Mouse (Mus musculus): ENCODE results near the gene Tnk2. TPM values are rescaled to one million over a fixed set of nuclear protein-coding genes. Genes with fewer than 3 reads are reported as not detected.
"Not testable (repeated sequence)": the region's sequence is repeated elsewhere in the genome, so short reads cannot be mapped to it uniquely, and the experiment has no call there.

Gene Tnk2
- total and polyA plus RNA-seq, 2 experiments = 1.9 to 35.7 TPM

DNA sequence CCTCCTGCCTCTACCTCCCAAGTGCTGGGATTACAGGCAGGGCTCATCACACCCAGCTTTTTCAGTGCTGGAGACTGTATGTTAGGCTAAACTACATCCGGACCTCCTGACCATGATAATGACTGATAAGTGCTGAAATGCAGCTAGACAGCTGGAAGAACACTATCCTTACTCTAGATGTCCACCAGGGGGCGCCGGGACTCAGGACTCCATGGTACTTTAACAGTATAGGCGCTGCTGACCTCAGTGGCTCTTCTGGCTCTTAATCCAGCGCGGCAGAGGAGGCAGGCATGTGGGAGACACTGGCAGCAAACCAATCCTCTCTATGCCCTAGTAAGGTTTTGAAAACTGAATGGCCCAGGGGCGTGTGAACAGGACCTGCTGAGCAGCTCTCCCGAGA lies 5.2 kb upstream of the Tnk2 start:
- H3K27me3 ChIP-seq (ENCODE audit: control insufficient read depth, insufficient read depth, low read length) = no peaks in the 10 kb centered on the region
- H3K27ac ChIP-seq (replicated peaks; ENCODE audit: insufficient read depth, low read depth, low read length) = no peak overlapping the region
- no peaks in the 10 kb centered on the region; the same call in 1 of the 2 replicates for H3K4me1 ChIP-seq (ENCODE audit: control insufficient read depth, insufficient read depth, low read length)
- no peak overlapping the region for H3K9ac ChIP-seq (ENCODE audit: low read depth, low read length)
- H3K36me3 ChIP-seq (ENCODE audit: control insufficient read depth, insufficient read depth, low read length) = no peaks in the 10 kb centered on the region
- peak; percentile 56 for DNase-seq (ENCODE audit: extremely low read depth, low read depth, low spot score)
- no peaks in the 10 kb centered on the region for H3K79me2 ChIP-seq (ENCODE audit: control insufficient read depth, insufficient read depth, low read length)
- TF ChIP-seq CTCF (IDR thresholded peaks at IDR 0.05; ENCODE audit: low read depth, low read length) (peak; percentile 74), POLR2A (IDR thresholded peaks at IDR 0.05; ENCODE audit: extremely low read depth, insufficient read depth, low read length) (no peak)
- no peak overlapping the region for H3K4me3 ChIP-seq (ENCODE audit: insufficient read depth, low read depth, low read length)
- 16% methylated on average over 8 of the region's 8 CpGs for WGBS

DNA sequence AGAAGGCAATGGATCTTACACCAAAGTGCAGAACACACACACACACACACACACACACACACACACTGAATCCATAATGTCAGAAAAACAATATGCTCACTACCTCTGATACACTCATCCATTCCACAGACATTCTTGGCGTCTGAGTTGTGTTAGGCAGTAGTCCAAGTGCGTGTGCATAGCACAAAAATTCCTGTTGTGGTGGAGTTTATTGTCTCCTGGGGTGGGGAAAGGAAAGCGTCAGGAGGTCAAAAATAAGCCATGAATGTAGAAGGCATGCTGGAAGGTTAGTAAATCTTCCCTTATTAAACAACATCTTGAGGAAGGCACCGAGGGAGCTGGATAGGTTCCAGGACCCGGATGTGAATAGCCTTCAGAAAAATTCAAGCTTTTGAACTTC lies 3.6 kb upstream of the Tnk2 start:
- Histone ChIP-seq H3K27ac (replicated peaks; ENCODE audit: insufficient read depth, low read depth, low read length) (no peak overlapping the region), H3K79me2 (ENCODE audit: control insufficient read depth, insufficient read depth, low read length) (no peaks in the 10 kb centered on the region), H3K36me3 (ENCODE audit: control insufficient read depth, insufficient read depth, low read length) (no peaks in the 10 kb centered on the region), H3K9ac (ENCODE audit: low read depth, low read length) (no peak overlapping the region), H3K4me1 (ENCODE audit: control insufficient read depth, insufficient read depth, low read length) (peaks cover 6% of the 10 kb centered on the region), H3K27me3 (ENCODE audit: control insufficient read depth, insufficient read depth, low read length) (no peaks in the 10 kb centered on the region), H3K4me3 (ENCODE audit: insufficient read depth, low read depth, low read length) (no peak overlapping the region)
- TF ChIP-seq POLR2A (IDR thresholded peaks at IDR 0.05; ENCODE audit: extremely low read depth, insufficient read depth, low read length) (no peak), CTCF (IDR thresholded peaks at IDR 0.05; ENCODE audit: low read depth, low read length) (no peak)
- 77% methylated on average over 5 of the region's 5 CpGs for WGBS
- DNase-seq (ENCODE audit: extremely low read depth, low read depth, low spot score) = no peak

DNA sequence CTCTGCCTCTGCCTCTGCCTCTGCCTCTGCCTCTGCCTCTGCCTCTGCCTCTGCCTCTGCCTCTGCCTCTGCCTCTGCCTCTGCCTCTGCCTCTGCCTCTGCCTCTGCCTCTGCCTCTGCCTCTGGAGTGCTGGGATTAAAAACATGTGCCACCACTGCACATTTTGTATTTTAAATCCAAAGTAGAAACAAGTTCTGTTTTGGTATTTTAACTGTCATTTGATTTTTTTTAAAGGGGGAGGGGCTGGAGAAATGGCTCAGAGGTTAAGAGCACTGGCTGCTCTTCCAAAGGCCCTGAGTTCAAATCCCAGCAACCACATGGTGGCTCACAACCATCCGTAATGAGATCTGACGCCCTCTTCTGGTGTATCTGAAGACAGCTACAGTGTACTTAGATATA lies 3.0 kb upstream of the Tnk2 start:
- H3K9ac ChIP-seq (ENCODE audit: low read depth, low read length); H3K27ac ChIP-seq (replicated peaks; ENCODE audit: insufficient read depth, low read depth, low read length); DNase-seq (ENCODE audit: extremely low read depth, low read depth, low spot score); H3K79me2 ChIP-seq (ENCODE audit: control insufficient read depth, insufficient read depth, low read length); H3K4me1 ChIP-seq (ENCODE audit: control insufficient read depth, insufficient read depth, low read length); H3K27me3 ChIP-seq (ENCODE audit: control insufficient read depth, insufficient read depth, low read length); H3K4me3 ChIP-seq (ENCODE audit: insufficient read depth, low read depth, low read length); H3K36me3 ChIP-seq (ENCODE audit: control insufficient read depth, insufficient read depth, low read length): not testable (repeated sequence)
- WGBS = 76% methylated on average over 2 of the region's 2 CpGs

DNA sequence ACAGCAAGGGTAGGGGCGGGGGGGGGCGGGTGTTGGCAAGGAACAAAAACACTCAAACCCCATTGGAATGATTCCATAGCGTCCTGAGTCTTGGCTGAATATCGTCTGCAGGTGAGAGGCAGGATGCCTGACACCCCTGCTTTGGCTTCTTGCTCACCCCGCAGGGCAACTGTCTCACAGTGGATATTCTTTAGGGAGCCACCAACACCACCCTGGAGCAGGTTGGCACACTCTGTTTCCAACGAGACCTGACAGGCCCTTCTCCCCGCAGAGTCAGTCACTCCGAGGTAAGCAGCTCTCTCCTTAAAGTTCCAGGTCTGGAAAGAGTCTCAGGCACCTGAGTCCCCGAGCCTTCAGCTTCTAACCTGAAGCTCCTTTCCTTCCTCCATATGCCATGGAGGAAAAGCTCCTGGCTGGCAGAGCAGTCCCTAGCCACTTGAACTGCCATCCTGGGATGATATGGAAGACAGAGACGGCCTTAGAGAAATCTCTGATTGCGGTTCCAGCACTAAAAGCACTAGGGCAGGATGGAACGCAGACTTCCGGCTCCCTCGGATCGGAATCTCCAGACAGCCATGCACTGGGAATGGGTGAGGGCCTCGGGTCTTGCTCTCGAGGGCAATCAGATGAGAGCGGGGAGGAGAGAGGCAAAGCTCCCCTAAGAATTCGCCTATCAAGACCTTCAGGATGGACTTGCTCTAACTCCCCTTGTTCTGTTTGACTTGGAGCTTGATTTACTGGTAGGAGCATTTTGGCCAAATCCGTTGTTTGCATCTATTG lies 2.0 kb upstream of the Tnk2 start:
- H3K27ac ChIP-seq (replicated peaks; ENCODE audit: insufficient read depth, low read depth, low read length) = no peak overlapping the region
- H3K27me3 ChIP-seq (ENCODE audit: control insufficient read depth, insufficient read depth, low read length) = no peaks in the 10 kb centered on the region
- H3K9ac ChIP-seq (ENCODE audit: low read depth, low read length) = no peak overlapping the region
- DNase-seq (ENCODE audit: extremely low read depth, low read depth, low spot score) = no peak
- no peak overlapping the region for H3K4me3 ChIP-seq (ENCODE audit: insufficient read depth, low read depth, low read length)
- TF ChIP-seq CTCF (IDR thresholded peaks at IDR 0.05; ENCODE audit: low read depth, low read length) = no peak
- 77% methylated on average over 20 of the region's 20 CpGs for WGBS
- no peaks in the 10 kb centered on the region for H3K36me3 ChIP-seq (ENCODE audit: control insufficient read depth, insufficient read depth, low read length)
- H3K4me1 ChIP-seq (ENCODE audit: control insufficient read depth, insufficient read depth, low read length) = peaks cover 9% of the 10 kb centered on the region
- H3K79me2 ChIP-seq (ENCODE audit: control insufficient read depth, insufficient read depth, low read length) = no peaks in the 10 kb centered on the region

DNA sequence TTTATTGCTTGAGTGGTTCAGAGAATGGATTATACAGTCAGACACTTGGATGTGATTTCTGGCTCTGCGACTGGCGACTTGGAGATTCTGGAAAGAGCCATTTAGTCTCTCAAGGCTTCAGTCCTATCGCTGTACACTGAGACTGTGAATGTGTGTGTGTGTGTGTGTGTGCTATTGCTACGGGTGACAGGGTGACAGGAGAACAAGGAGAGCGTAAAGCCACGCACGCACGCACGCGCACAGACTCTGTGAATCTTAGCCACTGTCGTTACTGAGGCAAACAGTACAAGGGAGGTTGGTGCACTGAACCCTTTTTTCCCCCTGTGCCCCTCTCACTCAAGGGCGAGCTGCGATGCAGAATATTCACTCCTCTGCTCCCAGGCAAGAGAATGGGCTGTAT lies 1.4 kb upstream of the Tnk2 start:
- 84% methylated on average over 13 of the region's 13 CpGs for WGBS
- Histone ChIP-seq H3K9ac (ENCODE audit: low read depth, low read length) (no peak overlapping the region), H3K4me3 (ENCODE audit: insufficient read depth, low read depth, low read length) (no peak overlapping the region), H3K27ac (replicated peaks; ENCODE audit: insufficient read depth, low read depth, low read length) (no peak overlapping the region), H3K36me3 (ENCODE audit: control insufficient read depth, insufficient read depth, low read length) (no peaks in the 10 kb centered on the region), H3K79me2 (ENCODE audit: control insufficient read depth, insufficient read depth, low read length) (no peaks in the 10 kb centered on the region), H3K27me3 (ENCODE audit: control insufficient read depth, insufficient read depth, low read length) (no peaks in the 10 kb centered on the region), H3K4me1 (ENCODE audit: control insufficient read depth, insufficient read depth, low read length) (peaks cover 9% of the 10 kb centered on the region)
- no peak for TF ChIP-seq POLR2A (IDR thresholded peaks at IDR 0.05; ENCODE audit: extremely low read depth, insufficient read depth, low read length)
- no peak for TF ChIP-seq CTCF (IDR thresholded peaks at IDR 0.05; ENCODE audit: low read depth, low read length)
- no peak for DNase-seq (ENCODE audit: extremely low read depth, low read depth, low spot score)

DNA sequence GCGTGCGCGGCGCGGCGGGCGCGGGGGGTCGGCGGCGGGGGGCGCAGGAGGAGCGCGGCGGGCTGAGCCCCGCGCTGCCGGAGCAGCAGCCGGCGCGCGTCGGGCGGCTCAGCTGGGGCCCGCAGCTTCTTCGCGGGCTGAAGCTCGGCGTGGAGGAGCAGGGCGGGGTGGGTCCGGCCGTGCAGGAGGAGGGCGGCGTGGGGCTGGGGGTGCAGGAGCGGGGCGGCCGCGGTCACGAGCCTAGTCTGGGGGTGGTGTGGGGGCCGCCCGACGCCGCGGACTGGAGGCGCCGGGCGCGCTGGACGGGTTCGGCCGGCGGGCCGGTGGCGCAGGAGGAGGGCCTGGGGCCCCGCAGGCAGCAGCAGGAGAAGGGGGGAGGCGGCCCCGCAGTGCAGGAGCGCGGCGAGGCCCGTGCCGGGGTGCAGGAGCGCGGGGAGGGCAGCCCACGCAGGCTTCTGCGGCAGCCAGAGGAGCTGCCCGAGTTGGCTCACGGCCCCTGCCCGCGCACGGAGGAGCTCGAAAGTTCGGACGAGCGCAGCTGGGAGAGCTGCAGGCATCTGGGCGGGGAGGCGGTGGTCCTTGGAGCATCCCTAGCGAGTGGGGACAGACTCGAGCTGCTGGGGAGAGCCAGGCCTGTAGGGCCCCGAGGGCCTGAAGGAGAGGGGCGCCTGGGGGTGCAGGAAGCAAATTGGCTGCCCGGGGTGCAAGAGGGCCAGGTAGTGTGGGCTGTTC lies 561 bp downstream of the Tnk2 start:
- H3K36me3 ChIP-seq (ENCODE audit: control insufficient read depth, insufficient read depth, low read length) = no peaks in the 10 kb centered on the region
- WGBS = 5% methylated on average over 51 of the region's 82 CpGs
- H3K27ac ChIP-seq (replicated peaks; ENCODE audit: insufficient read depth, low read depth, low read length) = no peak overlapping the region
- H3K27me3 ChIP-seq (ENCODE audit: control insufficient read depth, insufficient read depth, low read length) = no peaks in the 10 kb centered on the region
- no peak for DNase-seq (ENCODE audit: extremely low read depth, low read depth, low spot score)
- peak overlapping the region; percentile 77 for H3K4me3 ChIP-seq (ENCODE audit: insufficient read depth, low read depth, low read length)
- no peaks in the 10 kb centered on the region; the same call in 1 of the 2 replicates for H3K79me2 ChIP-seq (ENCODE audit: control insufficient read depth, insufficient read depth, low read length)
- H3K9ac ChIP-seq (ENCODE audit: low read depth, low read length) = peak overlapping the region; percentile 97
- peaks cover 9% of the 10 kb centered on the region for H3K4me1 ChIP-seq (ENCODE audit: control insufficient read depth, insufficient read depth, low read length)
- TF ChIP-seq POLR2A (IDR thresholded peaks at IDR 0.05; ENCODE audit: extremely low read depth, insufficient read depth, low read length) (no peak), CTCF (IDR thresholded peaks at IDR 0.05; ENCODE audit: low read depth, low read length) (no peak)

All from liver, adult 2 months (tissue).